Mouse (Mus musculus) kidney, adult 18-20 months (tissue): ENCODE results near the gene Mast4.

Experiments used
- DNase-seq: peaks from one replicate; pipeline ENCODE4 v3.0.0; 2021

The Mast4 gene

GRCm38 (mm10) chr13:102958273-102959270, 375.7 kb downstream of the Mast4 start:
- no peak for DNase-seq

DNA sequence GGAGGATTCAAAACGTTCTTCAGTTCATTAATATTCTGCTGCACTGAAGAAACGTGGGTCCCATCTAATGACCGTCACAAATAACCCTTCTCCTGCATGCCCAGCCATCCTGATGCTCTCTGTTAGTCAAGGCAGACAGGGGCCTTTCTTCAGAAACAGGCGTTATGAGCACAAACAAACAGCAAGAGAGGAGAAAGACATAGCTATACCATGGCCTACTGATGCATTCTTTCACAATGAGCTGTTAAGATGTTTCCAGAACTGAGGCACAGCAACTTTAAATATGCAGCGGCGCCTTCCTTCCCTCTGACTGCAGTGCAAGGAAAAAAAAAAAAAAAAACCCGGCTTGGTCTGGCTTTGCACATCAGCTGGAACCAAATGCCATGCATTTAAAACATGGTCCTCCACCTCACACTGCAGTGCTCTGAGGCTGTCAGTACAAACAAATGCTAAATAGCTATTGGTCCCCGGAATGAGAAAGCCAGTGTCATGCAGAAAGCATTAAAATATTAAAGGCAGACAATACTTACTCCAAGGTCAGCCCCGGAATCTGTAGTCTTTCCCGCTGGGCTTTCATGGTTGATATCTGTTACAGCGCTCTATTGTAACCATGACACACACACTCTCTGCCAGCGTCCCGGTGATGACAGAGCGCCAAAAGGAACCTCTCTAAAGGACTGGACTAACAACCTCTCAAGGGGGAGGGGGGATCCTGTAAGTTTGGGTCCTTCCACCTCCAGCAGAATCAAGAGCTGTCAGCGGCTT, 376.6 kb downstream of the Mast4 start:
- DNase-seq = peak; percentile 6

DNA sequence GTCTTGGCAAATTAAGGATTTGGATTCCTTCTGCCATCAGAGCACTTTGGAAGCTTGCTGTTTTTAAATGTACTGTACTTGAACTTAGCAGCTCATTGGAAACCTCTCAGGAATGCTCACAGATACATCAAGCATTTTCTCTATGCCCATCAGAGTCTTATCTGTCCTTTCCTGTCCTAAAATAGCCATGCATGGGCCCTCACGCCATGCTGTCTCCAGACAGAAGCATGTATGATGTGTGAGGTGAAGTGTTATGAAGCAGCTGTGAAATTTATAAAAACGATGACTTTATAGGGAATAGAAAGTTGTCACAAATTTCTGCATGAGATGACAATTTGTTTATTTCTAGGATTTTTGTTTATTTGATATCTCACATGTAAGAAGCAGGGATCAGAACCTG, 378.8 kb downstream of the Mast4 start:
- no peak for DNase-seq

DNA sequence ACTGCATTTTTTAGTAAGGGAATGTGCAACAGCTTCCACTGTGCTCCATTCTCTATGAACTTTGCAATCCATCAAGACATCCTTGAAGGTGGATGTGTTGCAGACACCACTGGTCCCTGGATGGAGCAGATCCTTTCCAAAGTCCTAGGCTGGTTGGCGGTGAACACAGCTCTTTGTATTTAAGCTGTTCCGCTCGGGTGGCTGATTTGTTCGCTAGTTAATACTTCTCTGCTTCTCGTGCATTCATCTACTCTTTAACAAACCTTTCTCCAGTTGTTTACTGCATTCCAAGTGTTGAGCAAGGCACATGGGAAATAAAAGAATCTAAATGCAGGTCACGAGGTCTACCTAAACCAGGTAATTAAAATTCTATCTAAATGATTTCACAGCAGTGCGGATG, 384.5 kb downstream of the Mast4 start:
- DNase-seq = no peak

- DNase-seq = no peak
These were observed 385.3 kb downstream of the Mast4 start for GRCm38 (mm10) chr13:102948966-102949365.

DNA sequence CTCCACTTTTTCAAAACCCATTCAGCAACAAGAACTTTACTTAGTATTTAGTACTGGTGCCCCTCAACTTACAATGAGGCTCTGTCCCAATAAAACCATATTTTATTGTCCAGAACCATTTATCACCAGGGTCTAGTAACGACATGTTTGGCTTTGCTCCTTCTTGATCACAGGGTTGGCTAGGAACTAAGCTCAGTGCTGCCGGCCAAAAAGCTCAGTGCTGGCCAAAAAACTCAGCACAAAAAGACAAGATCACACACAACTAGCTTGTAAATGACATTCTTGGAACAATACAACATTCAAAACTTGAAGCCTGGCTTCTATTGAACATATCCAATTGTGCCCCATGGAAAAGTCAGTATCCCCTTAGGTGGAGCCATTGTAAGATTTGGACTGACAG, 386.8 kb downstream of the Mast4 start:
- no peak for DNase-seq

DNA sequence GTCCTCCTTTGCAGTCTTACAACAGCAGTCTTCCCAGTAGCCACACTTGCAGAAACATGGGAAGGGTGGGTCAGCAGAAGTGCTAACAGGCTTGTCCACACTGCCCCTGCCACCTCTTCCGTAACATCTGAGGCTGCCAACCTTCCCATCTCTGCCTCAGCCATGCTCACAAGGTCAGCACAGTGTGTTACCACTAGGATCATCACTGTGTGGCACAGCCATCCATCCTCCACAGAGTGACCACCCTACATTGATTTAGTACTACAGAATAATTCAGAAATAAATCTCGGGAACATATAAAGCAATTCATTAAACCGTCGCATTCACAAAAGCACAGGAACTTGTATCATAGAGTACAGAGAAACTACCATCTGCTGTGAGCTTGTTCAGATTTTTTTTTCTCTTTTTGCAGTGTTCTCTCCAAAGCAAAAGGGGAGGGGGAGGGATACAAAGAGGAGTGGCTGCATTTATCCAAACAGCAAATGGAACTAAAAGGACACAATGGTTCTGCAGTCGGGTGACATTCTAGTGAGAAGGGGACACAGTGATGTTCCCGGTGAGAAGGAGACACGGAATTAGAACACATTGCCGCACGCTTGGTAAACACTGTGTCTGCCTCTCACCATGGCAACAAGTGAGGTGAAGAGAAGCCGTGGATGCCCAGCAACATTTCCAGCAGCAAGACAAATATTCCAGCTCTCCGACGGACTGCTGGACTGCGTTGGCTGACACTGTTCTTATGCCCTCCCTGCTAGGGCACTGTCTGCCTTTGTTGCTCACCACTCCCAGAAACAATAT, 388.1 kb downstream of the Mast4 start:
- no peak for DNase-seq

DNA sequence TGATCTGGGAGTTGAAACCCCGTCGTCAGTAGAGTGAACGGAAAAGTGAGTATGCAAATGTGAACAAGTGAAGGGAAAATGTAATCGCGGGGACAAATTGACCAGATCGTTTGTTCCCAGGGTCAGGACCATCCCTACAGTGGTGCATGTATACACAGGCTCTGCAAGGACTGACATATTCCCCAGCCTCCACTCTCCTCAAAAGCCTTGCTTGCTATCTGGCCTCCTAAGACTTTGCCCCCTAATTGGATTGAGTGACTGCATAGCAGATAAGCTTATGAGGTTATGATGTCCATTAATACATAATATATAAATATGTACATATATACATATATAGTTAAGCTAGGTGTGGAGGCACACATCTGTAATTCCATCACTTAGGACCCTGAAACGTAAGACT, 388.8 kb downstream of the Mast4 start:
- no peak for DNase-seq

DNA sequence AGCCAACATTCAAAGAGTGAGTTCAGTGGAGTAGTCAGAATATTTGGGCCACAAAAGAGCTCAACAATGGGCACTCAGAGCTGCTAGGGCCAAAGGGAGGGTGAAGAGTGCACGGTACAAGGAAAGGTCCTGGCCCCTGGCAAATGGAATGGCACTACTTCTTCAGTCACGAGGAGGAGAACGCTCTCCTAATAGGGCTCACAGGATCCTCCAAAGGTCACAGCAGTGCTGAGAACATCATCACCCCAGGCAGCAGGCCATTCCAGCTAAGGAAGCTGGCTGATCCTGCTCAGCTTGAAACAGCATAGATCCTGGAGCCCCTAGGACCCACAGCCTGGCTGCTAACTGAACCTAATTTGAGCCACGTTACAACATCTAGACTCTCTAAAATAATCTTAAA, 389.8 kb downstream of the Mast4 start:
- peak; percentile 18 for DNase-seq

- no peak for DNase-seq
These were observed 391.7 kb downstream of the Mast4 start for GRCm38 (mm10) chr13:102942557-102942956.

DNA sequence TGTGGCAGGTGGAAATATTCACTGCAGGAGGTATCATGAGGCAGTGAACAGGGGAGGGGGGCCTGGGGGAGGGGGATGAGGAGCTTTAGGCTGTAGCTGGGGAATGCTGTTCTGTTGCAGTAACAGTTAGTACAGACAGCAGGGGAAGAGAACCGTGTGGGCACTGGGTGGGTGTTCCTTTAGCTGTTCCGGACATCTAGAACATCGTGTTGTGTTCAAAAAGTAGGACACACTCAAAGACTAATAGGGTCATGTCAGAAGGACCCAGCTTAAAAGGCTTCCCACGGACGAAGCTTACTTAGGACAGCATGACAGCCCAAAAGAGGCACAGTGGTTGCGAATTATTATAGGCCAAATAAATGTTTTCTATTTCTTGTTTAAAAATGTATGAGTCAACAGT, 393.8 kb downstream of the Mast4 start:
- DNase-seq = no peak

DNA sequence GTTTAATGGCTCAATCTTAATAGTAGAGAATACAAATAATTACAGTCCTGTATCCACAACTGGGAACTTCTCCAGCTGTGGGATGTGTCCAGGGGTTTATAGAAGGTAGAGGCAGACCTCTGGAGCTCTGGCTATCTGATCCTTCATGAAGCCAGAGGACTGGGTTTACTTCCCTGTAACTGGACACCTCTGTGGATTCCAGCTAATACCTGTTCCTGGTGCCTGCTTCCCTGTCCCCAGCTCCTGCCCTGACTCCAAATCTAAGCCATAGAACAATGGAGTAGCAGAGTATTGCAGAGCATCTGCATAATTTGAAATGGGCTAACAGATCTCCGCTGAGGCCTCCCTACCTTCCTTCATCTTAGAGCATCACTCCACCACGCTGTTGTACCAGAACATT, 398.1 kb downstream of the Mast4 start:
- no peak for DNase-seq

- DNase-seq = no peak
These were observed 398.5 kb downstream of the Mast4 start for GRCm38 (mm10) chr13:102935788-102936187.

- no peak for DNase-seq
These were observed 400.6 kb downstream of the Mast4 start for GRCm38 (mm10) chr13:102933702-102934101.

DNA sequence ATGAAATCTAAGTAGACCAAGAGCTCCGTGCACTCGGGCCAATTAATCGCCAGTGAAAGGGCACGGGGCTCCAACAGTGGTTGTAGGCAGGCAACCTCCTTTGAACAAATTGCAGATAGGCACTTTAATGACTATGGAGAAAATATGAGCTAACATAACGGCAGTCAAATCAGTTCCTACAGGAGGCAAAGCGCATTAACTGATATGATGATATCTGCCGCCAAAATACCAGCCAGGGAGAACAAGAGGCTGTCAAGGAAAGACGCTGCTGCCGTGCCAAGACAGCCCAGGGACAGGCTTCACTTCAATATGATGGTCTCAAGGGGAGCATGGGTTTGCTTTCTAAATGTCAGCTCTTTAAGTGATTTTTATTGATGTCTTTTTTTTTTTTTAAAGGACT, 401.9 kb downstream of the Mast4 start:
- no peak for DNase-seq

DNA sequence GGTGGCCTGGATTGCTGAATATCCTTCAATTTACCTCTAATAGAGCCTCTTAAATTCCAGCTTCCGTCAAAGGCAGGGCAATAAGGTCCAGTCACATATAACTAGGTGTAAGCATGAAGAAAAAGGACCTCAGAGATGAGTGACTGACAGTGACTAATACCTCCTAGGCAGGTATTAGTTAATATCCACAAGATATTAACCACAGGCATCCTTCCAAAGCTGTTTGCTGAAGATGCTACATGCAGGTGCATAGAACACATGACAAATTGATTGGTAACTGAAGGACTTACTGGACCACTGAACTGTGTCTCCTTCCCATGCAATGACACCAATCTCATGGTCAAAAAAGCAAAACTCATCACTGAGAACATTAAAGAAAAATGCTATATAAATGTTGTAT, 402.3 kb downstream of the Mast4 start:
- no peak for DNase-seq

DNA sequence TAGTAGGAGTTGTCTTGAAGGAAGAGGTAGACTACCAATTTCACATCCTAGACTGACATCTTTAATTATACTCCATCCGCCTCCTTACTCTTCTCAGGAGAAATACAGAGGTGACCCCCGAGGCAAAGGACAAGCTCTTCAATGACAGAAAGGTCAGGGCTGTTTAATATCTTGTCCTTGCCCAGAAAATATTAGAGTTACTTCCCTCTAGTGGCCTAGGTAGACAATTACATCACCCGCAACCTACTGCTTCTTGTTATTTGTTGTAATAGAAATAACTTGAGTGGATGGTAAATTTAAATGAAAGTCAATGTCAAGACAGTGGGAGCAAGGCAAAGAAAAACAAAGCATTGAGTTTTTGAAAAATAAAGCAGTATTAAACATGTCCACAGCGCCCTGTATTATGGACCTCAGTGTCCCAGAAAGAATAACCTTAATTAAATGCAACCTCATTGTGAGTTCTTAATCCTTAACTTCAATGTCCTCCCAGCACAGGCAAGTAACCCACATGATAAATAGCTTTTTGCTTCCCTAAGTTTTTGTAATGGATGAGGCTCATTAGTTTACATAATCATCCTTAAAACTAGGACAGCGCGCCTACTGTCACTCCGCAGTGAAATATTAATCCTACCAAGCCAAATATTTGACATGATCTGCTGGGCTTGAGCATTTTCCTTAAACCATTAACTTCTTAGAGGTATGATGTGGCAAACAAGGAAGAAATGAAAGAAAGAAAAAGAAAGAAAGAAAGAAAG, 408.3 kb downstream of the Mast4 start:
- no peak for DNase-seq

GRCm38 (mm10) chr13:102919741-102920140, 414.6 kb downstream of the Mast4 start:
- DNase-seq = no peak

DNA sequence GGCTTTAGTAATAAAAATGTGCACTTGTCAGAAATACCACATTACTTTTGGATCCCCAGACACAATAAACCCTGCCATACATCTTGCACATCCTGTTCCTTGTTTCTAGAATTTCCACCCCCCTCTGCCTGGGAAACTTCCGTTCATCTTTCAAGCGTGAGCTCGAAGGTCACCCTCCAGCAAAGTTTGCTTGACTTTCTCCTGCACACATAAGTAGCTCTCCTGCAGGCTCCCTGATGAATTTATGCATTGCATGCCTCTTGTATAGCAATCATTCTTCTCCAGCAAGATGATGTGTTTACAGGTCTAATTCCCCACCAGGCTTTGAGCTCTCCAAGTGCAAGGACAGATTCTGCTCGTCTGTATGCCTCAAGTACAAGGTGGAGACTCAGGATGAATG, 415.7 kb downstream of the Mast4 start:
- DNase-seq = no peak

- no peak for DNase-seq
These were observed 419.0 kb downstream of the Mast4 start for GRCm38 (mm10) chr13:102915341-102915740.

- DNase-seq = no peak
These were observed 419.5 kb downstream of the Mast4 start for GRCm38 (mm10) chr13:102914800-102915199.

- no peak for DNase-seq
These were observed 420.4 kb downstream of the Mast4 start for GRCm38 (mm10) chr13:102913919-102914318.
